Mouse (Mus musculus) hindbrain, embryonic 11.5 days (tissue): Measurements from ENCODE around the gene AI854703. TPM values are rescaled to one million over a fixed set of nuclear protein-coding genes. Genes with fewer than 3 reads are reported as not detected.

Experiments
- ATAC-seq: fragments of 200-750 bp; cut with Nextera tagmentation; 2 replicates; pipeline ENCODE4 v1.8.0; 2017; ENCODE audit warnings: mild to moderate bottlenecking, moderate TSS enrichment, moderate library complexity; ENCODE audit not compliant: low FRiP score
- DNase-seq: peaks from one replicate; pipeline ENCODE4 v3.0.0-alpha.2; 2015; ENCODE audit warnings: low spot score
- H3K27ac ChIP-seq: fragments of 300-500 bp; sonication (generic); 2 replicates; pipeline ENCODE4 v1.5.1; 2014; ENCODE audit warnings: mild to moderate bottlenecking, low read depth, low read length
- H3K27me3 ChIP-seq: fragments of 300-500 bp; sonication (generic); 2 replicates; pipeline ENCODE4 v1.6.1; 2014; ENCODE audit warnings: mild to moderate bottlenecking, low read length, moderate library complexity, mixed read lengths; ENCODE audit not compliant: control insufficient read depth, insufficient read depth
- H3K36me3 ChIP-seq: fragments of 300-500 bp; sonication (generic); 2 replicates; pipeline ENCODE4 v1.6.1; 2014; ENCODE audit warnings: mild to moderate bottlenecking, low read length, moderate library complexity, mixed read lengths; ENCODE audit not compliant: control insufficient read depth, insufficient read depth
- H3K4me1 ChIP-seq: fragments of 300-500 bp; sonication (generic); replicated peaks from 2 replicates; pipeline ENCODE4 v1.6.1; 2014; ENCODE audit warnings: low read length, mixed read lengths; ENCODE audit not compliant: control insufficient read depth, insufficient read depth
- H3K4me2 ChIP-seq: fragments of 300-500 bp; sonication (generic); replicated peaks from 2 replicates; pipeline ENCODE4 v1.6.1; 2014; ENCODE audit warnings: mild to moderate bottlenecking, low read depth, low read length
- H3K4me3 ChIP-seq: fragments of 300-500 bp; sonication (generic); 2 replicates; pipeline ENCODE4 v1.5.1; 2014; ENCODE audit warnings: low read depth, low read length
- H3K9ac ChIP-seq: fragments of 300-500 bp; sonication (generic); 2 replicates; pipeline ENCODE4 v1.6.1; 2014; ENCODE audit warnings: low read depth, low read length
- H3K9me3 ChIP-seq: fragments of 300-500 bp; sonication (generic); 2 replicates; pipeline ENCODE4 v1.6.1; 2016; ENCODE audit warnings: low read length; ENCODE audit not compliant: control insufficient read depth
- WGBS: fragments of 180-500 bp; shearing (Covaris S2); extraction: QIAGEN DNeasy Blood & Tissue Kit; methylation state at CpG from one replicate; pipeline ENCODE4 v1.1.7; 2014; 5-methylcytosine and 5-hydroxymethylcytosine counted together
- polyA plus RNA-seq: library from polyadenylated mRNA; unstranded; fragments of >200 nt; fragmentation: Nextera tagmentation; extraction: Ambion mirVana; gene quantifications from 2 replicates; pipeline ENCODE4 v1.2.1, GENCODE M21; 2014

AI854703 gene
- polyA plus RNA-seq: 1.1 and 1.2 TPM in 2 replicates

- Histone ChIP-seq H3K4me3 (peak within 1 kb of the TSS; percentile 37), H3K36me3 (no peaks in the 10 kb centered on the region), H3K27ac (no peak within 1 kb of the TSS), H3K27me3 (peaks cover 26% of the 10 kb centered on the region), H3K4me2 (peak within 1 kb of the TSS; percentile 64), H3K4me1 (peaks cover 2% of the 10 kb centered on the region), H3K9ac (peak within 1 kb of the TSS; percentile 25; the same call in 1 of the 2 replicates), H3K9me3 (no peaks in the 10 kb centered on the region)
- DNase-seq (no peak), ATAC-seq (no peak)
- WGBS: 35% methylated on average over 8 of the region's 8 CpGs
Observed at GRCm38 (mm10) chr6:48626464-48626863, at the start of gene AI854703. AI854703 (plus strand) TSS chr6:48626764.

DNA sequence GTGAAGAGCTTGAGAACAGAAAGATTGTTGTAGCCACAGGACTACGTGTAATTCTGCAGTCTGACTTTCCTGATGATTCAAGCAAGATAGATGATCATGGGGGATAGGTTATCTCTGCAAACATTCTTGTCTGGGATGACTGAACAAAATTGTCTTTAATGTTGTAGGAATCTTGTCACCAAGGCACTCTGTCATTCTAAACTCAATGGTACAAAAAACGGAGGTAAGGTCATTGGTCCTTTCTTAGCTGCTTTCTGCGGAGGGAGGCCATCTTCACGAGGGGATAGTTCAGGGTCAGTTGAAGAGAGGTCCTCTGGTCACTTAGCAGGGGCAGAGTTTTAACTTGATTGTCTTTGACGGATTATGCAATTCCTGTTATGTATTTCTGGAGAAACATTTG is 47.8 kb upstream of the AI854703 start:
- no peaks in the 10 kb centered on the region for H3K4me1 ChIP-seq
- H3K27me3 ChIP-seq: no peaks in the 10 kb centered on the region
- no peak overlapping the region for H3K27ac ChIP-seq
- 67% methylated on average over 5 of the region's 5 CpGs for WGBS
- no peaks in the 10 kb centered on the region for H3K9me3 ChIP-seq
- H3K4me3 ChIP-seq: no peak overlapping the region
- no peak for ATAC-seq
- H3K9ac ChIP-seq: no peak overlapping the region
- H3K4me2 ChIP-seq: no peak overlapping the region
- H3K36me3 ChIP-seq: no peaks in the 10 kb centered on the region
- no peak for DNase-seq

DNA sequence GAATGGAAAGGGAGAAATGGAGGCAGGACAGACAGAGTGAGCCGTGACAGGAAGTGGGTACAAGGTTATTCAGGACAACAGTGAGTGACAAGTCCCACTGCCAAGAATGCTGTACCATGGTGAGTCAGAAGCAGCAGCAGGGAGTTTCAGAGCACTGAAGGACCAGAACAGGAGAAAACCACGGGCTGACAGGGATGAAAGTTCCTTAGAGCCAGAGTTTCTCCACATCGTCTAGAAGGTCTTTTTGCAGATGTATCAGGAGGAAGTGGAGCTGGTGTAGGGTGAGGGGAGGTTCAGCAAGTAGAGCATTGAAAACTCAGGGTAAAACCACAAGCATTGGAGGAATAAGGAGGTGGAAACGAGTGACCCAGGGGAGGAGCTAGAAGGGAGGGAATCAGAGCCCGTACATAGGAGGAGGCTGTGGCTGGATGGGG is 47.3 kb upstream of the AI854703 start:
- DNase-seq (no peak), ATAC-seq (no peak)
- no peak overlapping the region for H3K9ac ChIP-seq
- no peaks in the 10 kb centered on the region for H3K36me3 ChIP-seq
- H3K27me3 ChIP-seq: no peaks in the 10 kb centered on the region
- 48% methylated on average over 5 of the region's 5 CpGs for WGBS
- no peak overlapping the region for H3K4me3 ChIP-seq
- H3K27ac ChIP-seq: no peak overlapping the region
- H3K4me2 ChIP-seq: no peak overlapping the region
- no peaks in the 10 kb centered on the region for H3K4me1 ChIP-seq
- no peaks in the 10 kb centered on the region for H3K9me3 ChIP-seq

- 35% methylated on average over 3 of the region's 3 CpGs for WGBS
- H3K27ac ChIP-seq: no peak overlapping the region
- DNase-seq (no peak), ATAC-seq (no peak)
- H3K9ac ChIP-seq: no peak overlapping the region
- H3K36me3 ChIP-seq: no peaks in the 10 kb centered on the region
- no peaks in the 10 kb centered on the region for H3K4me1 ChIP-seq
- H3K27me3 ChIP-seq: no peaks in the 10 kb centered on the region
- no peak overlapping the region for H3K4me2 ChIP-seq
- H3K9me3 ChIP-seq: no peaks in the 10 kb centered on the region
- H3K4me3 ChIP-seq: no peak overlapping the region
Observed at GRCm38 (mm10) chr6:48581257-48581656, 45.3 kb upstream of the AI854703 start.

GRCm38 (mm10) chr6:48582037-48582436 is 44.5 kb upstream of the AI854703 start:
- Histone ChIP-seq H3K4me1 (no peaks in the 10 kb centered on the region), H3K9ac (no peak overlapping the region), H3K4me2 (no peak overlapping the region), H3K36me3 (no peaks in the 10 kb centered on the region), H3K9me3 (no peaks in the 10 kb centered on the region), H3K27me3 (no peaks in the 10 kb centered on the region), H3K4me3 (no peak overlapping the region), H3K27ac (no peak overlapping the region)
- WGBS: 67% methylated on average over 3 of the region's 3 CpGs
- DNase-seq (peak; percentile 81), ATAC-seq (no peak)

- Histone ChIP-seq H3K4me3 (no peak within 1 kb of the TSS), H3K4me2 (no peak within 1 kb of the TSS), H3K9me3 (no peaks in the 10 kb centered on the region), H3K36me3 (no peaks in the 10 kb centered on the region), H3K4me1 (0 out of 2 replicates have a peak, but pooled peaks cover 2% of the 10 kb centered on the region), H3K27me3 (no peaks in the 10 kb centered on the region), H3K9ac (no peak within 1 kb of the TSS), H3K27ac (no peak within 1 kb of the TSS)
- ATAC-seq (no peak), DNase-seq (no peak)
- 70% methylated on average over 6 of the region's 6 CpGs for WGBS
Observed at GRCm38 (mm10) chr6:48589194-48589750, 37.3 kb upstream of the AI854703 start, which contains the start of gene Gm45021. Gm45021 (plus strand) TSS chr6:48589610.

- Histone ChIP-seq H3K4me3 (no peak overlapping the region), H3K9me3 (no peaks in the 10 kb centered on the region), H3K36me3 (peaks cover 3% of the 10 kb centered on the region), H3K4me1 (0 out of 2 replicates have a peak, but pooled peaks cover 5% of the 10 kb centered on the region), H3K4me2 (no peak overlapping the region), H3K27me3 (no peaks in the 10 kb centered on the region), H3K27ac (no peak overlapping the region), H3K9ac (no peak overlapping the region)
- 76% methylated on average over 3 of the region's 3 CpGs for WGBS
- DNase-seq (no peak), ATAC-seq (no peak)
Observed at GRCm38 (mm10) chr6:48591221-48591845, 35.2 kb upstream of the AI854703 start.

DNA sequence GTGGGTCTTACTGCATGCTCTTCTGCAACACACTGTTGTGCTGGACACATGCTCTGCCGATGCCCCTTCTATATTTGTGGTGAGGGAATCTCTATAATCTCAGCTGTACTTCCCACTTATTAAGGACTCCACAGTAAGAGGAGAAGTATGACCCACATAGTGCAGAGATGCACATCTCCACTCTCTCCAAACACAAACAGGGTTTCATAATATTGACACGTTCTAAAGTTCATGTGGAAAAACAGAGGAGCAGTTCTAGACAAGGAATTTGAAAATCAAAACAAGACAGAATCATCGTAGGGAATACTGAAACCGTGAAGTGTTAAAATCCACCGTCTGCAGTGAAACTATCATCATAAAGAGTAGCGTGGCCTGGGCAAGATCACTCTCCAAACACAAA is 34.7 kb upstream of the AI854703 start:
- Histone ChIP-seq H3K4me3 (no peak overlapping the region), H3K9me3 (no peaks in the 10 kb centered on the region), H3K4me2 (no peak overlapping the region), H3K27ac (no peak overlapping the region), H3K36me3 (peaks cover 8% of the 10 kb centered on the region), H3K27me3 (no peaks in the 10 kb centered on the region), H3K9ac (no peak overlapping the region), H3K4me1 (0 out of 2 replicates have a peak, but pooled peaks cover 5% of the 10 kb centered on the region)
- ATAC-seq (no peak), DNase-seq (no peak)
- 91% methylated on average over 6 of the region's 6 CpGs for WGBS
